Mouse (Mus musculus) MN1 (cell line): ENCODE data around the gene Gm3072.
"Not testable (repeated sequence)": the region's sequence is repeated elsewhere in the genome, so short reads cannot be mapped to it uniquely, and the experiment has no call there.

ENCODE experiments used
- DNase-seq: peaks from one replicate; pipeline ENCODE4 v3.0.0-alpha.2; 2016; ENCODE audit warnings: low spot score

Gm3072 gene

GRCm38 (mm10) chr14:41624512-41624911 is at the start of gene Gm3072:
Gene Gm3072 (minus strand): TSS chr14:41624612.
- DNase-seq, result not testable (repeated sequence)

DNA sequence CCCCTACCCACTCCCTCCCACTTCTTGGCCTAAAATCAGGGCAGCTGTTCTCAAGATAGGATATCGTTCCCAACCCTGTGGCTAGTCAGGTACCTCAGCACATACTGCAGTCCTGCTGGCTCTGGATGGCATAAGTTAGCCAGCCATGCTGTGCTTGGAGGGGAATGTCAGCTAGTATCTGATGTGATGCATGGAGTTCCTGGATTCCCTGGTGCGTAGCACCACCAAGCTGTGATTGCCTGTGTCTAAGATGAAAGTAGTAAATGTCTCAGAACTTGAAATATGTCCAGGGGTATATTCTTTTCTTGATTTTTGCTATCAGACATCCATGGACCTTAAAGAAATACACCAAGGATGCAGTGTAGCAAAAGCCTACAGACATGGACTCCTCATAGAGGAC is 23.8 kb upstream of the Gm3072 start:
- DNase-seq, result not testable (repeated sequence)

- DNase-seq, result not testable (repeated sequence)
Measured at GRCm38 (mm10) chr14:41646387-41646786, 22.0 kb upstream of the Gm3072 start, which contains the start of gene Gm3676. Gene Gm3676 (minus strand): TSS chr14:41646487.

DNA sequence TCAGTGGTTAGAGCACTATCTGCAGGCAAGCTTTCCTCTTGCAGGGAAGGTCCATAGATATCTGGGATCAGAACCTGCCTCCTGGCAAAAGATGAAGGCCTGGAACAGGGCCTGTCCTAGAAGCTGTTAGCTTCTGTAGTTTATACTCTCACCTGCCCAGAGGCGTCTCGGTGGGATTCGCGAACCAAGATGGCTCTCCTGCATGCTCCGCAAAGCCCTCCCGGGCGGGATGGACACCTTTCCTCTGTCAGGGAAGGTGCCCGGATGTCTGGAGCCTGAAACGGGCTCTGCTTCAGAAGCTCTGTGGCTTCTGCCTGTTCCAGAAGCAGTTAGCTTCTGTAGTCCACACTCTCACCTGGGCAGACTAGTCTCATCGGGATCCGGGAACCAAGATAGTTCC is 5.7 kb upstream of the Gm3072 start:
- not testable (repeated sequence) for DNase-seq

DNA sequence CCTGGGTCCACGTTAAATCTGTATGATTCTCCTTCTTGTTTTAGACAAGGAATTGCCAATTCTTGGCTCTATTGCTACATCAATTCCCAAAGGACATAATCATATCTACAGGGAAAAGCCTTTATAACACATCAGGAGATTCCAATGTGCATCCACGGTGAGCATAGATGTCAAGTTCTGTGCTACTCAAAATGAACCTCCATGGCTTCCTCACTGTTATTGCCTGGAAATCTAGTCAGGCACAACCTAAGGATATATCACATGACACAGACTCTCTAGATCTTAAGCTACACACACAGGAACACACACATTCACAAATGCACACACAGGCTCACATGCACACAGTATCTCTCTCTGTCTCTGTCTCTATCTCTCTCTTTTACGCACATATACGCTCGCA is 1.9 kb downstream of the Gm3072 start:
- DNase-seq, result not testable (repeated sequence)

DNA sequence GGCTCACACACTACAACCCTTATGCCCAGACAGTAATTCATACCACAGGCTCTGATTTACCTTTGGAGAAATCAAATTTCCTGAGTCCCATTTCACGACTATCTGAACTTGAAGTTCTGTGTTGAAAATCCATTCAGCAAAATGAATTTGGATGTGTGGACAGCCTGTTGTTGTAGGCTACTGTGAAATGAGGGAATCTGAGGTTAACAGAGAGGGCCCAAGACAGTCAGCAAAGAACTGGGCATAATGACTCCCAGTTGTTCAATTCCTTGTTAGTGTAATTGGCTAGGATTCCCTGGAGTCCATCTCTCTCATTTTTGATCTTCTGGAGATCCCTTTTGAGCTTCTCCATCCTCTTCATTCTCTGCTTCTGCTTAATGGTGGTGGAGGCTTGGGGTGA is 13.7 kb downstream of the Gm3072 start:
- not testable (repeated sequence) for DNase-seq

DNA sequence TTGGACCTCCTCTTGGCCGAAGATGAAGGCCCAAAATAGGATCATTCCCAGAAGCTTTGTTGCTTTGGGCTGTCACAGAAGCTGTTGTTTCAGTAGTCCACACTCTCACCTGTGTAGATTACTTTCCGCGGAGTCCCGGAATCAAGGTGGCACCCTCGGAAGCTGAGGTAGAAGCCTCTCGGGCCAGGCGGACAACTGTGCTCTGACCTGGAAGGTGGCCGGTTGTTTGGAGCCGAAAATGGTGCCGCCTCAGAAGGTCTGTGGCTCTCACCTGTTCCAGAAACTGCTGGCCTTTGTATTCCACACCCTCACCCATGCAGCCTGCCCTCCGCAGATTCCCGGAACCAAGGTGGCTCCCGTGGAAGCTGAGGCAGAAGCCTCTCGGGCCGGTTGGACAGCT is 23.5 kb downstream of the Gm3072 start:
- not testable (repeated sequence) for DNase-seq

GRCm38 (mm10) chr14:41586346-41586745 is 38.1 kb downstream of the Gm3072 start:
- DNase-seq, result not testable (repeated sequence)

DNA sequence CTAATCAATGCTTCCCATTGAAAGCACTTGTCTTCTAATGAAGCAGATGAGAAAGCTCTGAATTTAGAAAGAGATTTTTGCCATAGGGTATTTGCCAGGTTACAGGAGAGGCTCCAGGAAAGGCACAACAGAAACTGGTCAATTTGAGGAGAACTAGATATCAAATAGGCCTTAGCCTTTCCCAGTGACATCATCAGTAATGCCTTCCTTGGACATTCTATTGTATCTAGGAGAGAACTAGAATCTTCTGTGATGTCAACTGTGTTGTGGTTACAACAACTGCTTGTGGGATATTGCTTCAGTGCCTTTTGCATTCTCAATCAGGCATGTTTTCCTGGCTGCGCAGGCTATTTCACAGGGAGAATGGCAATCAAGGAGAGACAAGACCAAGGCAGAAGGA is 51.5 kb downstream of the Gm3072 start, which contains the start of gene 1700049E17Rik2:
Gene 1700049E17Rik2, plus strand, starts transcription at position 301 of the 400 bp plus-strand sequence.
- DNase-seq, result not testable (repeated sequence)
